Mouse (Mus musculus) intestine, embryonic 16.5 days (tissue): ENCODE data around the gene A630095N17Rik. TPM values are rescaled to one million over a fixed set of nuclear protein-coding genes. Genes with fewer than 3 reads are reported as not detected.

ENCODE experiments used
- ATAC-seq: fragments of 200-750 bp; cut with Nextera tagmentation; 2 replicates; pipeline ENCODE4 v1.8.0; 2017; ENCODE audit warnings: moderate TSS enrichment, moderate library complexity
- H3K27ac ChIP-seq: fragments of 300-500 bp; sonication (generic); 2 replicates; pipeline ENCODE4 v1.5.1; 2014; ENCODE audit warnings: mild to moderate bottlenecking, low read length
- H3K27me3 ChIP-seq: fragments of 300-500 bp; sonication (generic); replicated peaks from 2 replicates; pipeline ENCODE4 v1.6.1; 2014; ENCODE audit warnings: low read length, control low read depth, mixed read lengths; ENCODE audit not compliant: control insufficient read depth, insufficient read depth
- H3K36me3 ChIP-seq: fragments of 300-500 bp; sonication (generic); 2 replicates; pipeline ENCODE4 v1.6.1; 2014; ENCODE audit warnings: low read length, control low read depth; ENCODE audit not compliant: control insufficient read depth, insufficient read depth
- H3K4me1 ChIP-seq: fragments of 300-500 bp; sonication (generic); 2 replicates; pipeline ENCODE4 v1.6.1; 2014; ENCODE audit warnings: low read length, control low read depth, mixed read lengths; ENCODE audit not compliant: control insufficient read depth, insufficient read depth
- H3K4me2 ChIP-seq: fragments of 300-500 bp; sonication (generic); 2 replicates; pipeline ENCODE4 v1.6.1; 2014; ENCODE audit warnings: low read depth, low read length, control low read depth
- H3K4me3 ChIP-seq: fragments of 300-500 bp; sonication (generic); 2 replicates; pipeline ENCODE4 v1.5.1; 2014; ENCODE audit warnings: mild to moderate bottlenecking, low read length
- H3K9ac ChIP-seq: fragments of 300-500 bp; sonication (generic); 2 replicates; pipeline ENCODE4 v1.6.1; 2014; ENCODE audit warnings: low read depth, low read length
- H3K9me3 ChIP-seq: fragments of 300-500 bp; sonication (generic); 2 replicates; pipeline ENCODE4 v1.6.1; 2016; ENCODE audit warnings: low read length, control low read depth; ENCODE audit not compliant: control insufficient read depth
- WGBS: fragments of 180-500 bp; shearing (Covaris S2); extraction: QIAGEN DNeasy Blood & Tissue Kit; methylation state at CpG from one replicate; pipeline ENCODE4 v1.1.7; 2014; 5-methylcytosine and 5-hydroxymethylcytosine counted together
- polyA plus RNA-seq: library from polyadenylated mRNA; unstranded; fragments of >200 nt; fragmentation: Nextera tagmentation; extraction: Ambion mirVana; gene quantifications from 2 replicates; pipeline ENCODE4 v1.2.1, GENCODE M21; 2015

The A630095N17Rik gene
- polyA plus RNA-seq, 1 experiment from 2014 or later = not detected

DNA sequence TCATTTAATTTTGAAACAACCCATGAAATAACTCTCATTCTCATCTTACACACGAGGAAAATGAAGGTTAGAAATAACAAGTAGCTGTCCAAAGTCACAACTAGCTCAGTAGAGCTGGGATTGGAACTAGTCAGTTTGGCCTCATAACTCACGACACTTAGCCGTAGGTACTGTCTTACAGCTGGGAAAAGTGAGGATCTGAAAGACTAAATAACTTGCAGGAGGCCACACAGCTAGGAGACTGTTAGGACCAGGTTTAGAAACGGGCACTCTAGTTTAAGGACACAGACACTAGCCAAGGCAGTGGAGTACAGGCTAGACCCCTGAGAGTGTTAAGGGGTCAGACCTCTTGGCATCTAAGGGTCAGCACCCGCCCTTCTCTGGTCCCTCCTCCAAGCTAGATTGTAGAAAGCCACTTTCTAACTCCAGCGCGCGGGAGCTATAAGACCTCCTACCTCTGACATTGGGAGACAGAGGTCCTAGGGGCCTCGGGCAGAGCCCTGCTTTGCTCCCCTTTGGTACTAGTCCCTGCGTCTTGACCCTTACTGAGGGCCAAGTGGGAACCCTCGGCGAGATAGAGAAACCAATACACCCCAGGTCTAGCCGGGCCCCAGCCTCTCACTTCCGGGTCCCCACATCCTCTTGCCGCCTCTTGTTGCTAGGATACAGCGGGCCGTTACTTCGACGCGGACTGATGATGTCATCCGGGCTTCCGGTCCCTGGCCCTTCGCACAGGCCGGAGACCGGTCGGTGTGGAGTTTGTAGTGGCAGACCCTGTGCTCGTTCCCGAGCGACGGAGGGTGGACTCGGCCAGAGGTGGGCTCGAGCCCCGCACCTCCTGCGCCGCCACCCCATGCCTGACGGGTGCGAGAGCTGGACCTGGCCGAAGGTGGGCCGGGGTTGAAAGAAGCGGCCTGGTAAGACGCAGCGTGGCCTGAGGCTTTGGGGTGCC is 21.5 kb downstream of the A630095N17Rik start, which contains the start of the genes Glb1l and Stk16:
TSS of gene Glb1l (minus strand) at position 678 of the 952 bp plus-strand sequence.
TSS of gene Stk16 (plus strand) at position 703 of the 952 bp plus-strand sequence.
- Histone ChIP-seq H3K9me3 (no peaks in the 10 kb centered on the region), H3K27ac (0 out of 2 replicates have a peak within 1 kb of the TSS, but pooled peaks have one; percentile 42), H3K4me2 (peak within 1 kb of the TSS; percentile 87), H3K4me3 (peak within 1 kb of the TSS; percentile 90), H3K9ac (peak within 1 kb of the TSS; percentile 96), H3K4me1 (peaks cover 55% of the 10 kb centered on the region), H3K36me3 (peaks cover 14% of the 10 kb centered on the region), H3K27me3 (no peaks in the 10 kb centered on the region)
- WGBS = 5% methylated on average over 42 of the region's 42 CpGs
- ATAC-seq = peak; percentile 86

DNA sequence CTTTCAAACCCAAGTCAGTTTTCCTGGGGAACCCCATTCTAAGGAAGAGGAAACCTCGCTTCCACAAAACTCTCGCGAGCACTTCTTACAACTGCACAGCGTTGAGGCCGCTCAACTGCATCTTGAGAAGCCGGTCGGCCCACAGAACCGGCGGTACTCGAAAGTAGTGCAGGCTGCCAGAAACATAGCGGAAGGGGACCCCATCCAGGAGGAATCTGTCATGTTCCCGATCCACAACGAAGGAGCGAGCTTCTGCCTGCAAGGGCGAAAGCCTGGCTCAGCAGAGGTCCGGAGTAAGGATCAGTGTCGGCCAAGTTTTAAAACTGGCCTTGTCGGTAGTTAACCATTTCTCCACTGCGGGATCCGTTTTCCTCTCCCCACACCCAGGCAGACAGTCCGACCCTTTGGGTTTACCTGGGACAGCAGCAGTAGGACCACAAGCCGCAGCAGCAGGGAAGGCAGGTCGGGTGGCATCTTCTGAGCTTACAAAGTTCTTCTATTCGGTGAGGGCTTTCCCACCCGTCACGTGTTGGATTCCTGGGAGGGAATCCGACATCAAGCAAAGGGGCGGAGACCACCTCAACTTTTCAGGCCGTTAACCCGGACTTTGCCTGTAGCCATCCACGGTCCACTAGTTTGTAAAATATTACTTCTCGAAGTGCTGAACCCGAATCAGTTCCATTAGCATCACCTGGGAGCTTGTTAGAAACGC is 22.8 kb downstream of the A630095N17Rik start:
- Histone ChIP-seq H3K4me2 (peak overlapping the region; percentile 66), H3K4me1 (peaks cover 45% of the 10 kb centered on the region), H3K27me3 (no peaks in the 10 kb centered on the region), H3K4me3 (peak overlapping the region; percentile 54), H3K9me3 (no peaks in the 10 kb centered on the region), H3K27ac (peak overlapping the region; percentile 48; the same call in 1 of the 2 replicates), H3K36me3 (peaks cover 13% of the 10 kb centered on the region), H3K9ac (peak overlapping the region; percentile 73)
- 11% methylated on average over 34 of the region's 34 CpGs for WGBS
- no peak for ATAC-seq

- no peak overlapping the region for H3K4me3 ChIP-seq
- ATAC-seq = no peak
- no peaks in the 10 kb centered on the region for H3K27me3 ChIP-seq
- 79% methylated on average over 1 of the region's 1 CpGs for WGBS
- H3K27ac ChIP-seq = no peak overlapping the region
- no peaks in the 10 kb centered on the region for H3K9me3 ChIP-seq
- no peak overlapping the region for H3K9ac ChIP-seq
- H3K4me2 ChIP-seq = no peak overlapping the region
- H3K36me3 ChIP-seq = peaks cover 8% of the 10 kb centered on the region
- H3K4me1 ChIP-seq = no peaks in the 10 kb centered on the region
Observed at GRCm38 (mm10) chr1:75201236-75201635, 30.7 kb downstream of the A630095N17Rik start.

- H3K36me3 ChIP-seq = peaks cover 8% of the 10 kb centered on the region
- H3K4me1 ChIP-seq = peaks cover 17% of the 10 kb centered on the region
- H3K9ac ChIP-seq = peak overlapping the region; percentile 90
- no peaks in the 10 kb centered on the region for H3K27me3 ChIP-seq
- H3K27ac ChIP-seq = peak overlapping the region; percentile 98
- ATAC-seq = peak; percentile 66
- peak overlapping the region; percentile 81 for H3K4me2 ChIP-seq
- WGBS = under 1% methylated on average over 19 of the region's 19 CpGs
- H3K9me3 ChIP-seq = no peaks in the 10 kb centered on the region
- peak overlapping the region; percentile 91 for H3K4me3 ChIP-seq
Observed at GRCm38 (mm10) chr1:75192452-75192851, 39.5 kb downstream of the A630095N17Rik start.

DNA sequence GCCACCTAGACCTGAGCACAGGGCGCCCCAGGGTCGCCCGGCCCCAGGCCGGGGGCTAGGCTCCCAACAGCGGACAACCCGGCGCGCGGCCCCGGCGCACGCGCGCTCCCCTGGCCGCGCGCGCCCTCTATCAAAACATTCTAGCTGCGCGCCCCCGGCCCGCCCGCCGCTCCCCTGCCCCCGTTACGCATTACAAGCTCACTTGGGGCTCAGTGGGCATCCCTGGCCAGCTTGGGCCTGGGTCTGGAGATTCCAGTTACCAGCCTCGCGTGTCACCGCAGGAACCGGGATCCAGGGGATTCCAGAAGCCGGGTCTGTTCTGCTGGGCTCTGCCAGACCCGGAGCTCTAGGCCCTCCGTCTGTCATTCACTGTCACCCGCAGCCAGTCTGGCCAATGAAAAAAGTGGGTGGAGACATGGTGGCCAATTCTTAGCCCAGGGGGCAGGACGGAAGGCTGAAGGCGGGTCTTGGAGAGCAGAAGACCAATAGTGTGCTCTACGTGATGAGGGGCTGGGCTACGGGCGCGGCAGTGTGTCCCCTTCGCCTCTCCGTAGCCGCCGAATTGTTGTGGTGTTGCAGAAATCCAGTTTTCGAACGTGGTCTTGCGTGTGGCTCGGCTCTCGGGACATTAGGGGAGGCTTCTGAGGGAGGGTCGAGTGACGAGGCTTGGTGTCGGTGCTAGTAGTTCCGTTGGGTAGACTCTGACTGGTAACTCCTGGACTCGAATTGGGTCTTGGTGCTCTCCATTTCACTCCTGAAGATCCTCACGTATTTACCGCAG is 40.1 kb downstream of the A630095N17Rik start, which contains the start of the genes Ankzf1 and Atg9a:
TSS of gene Ankzf1 (plus strand) at position 530 of the 781 bp plus-strand sequence.
TSS of gene Atg9a (minus strand) at position 575 of the 781 bp plus-strand sequence.
- Histone ChIP-seq H3K4me3 (peak within 1 kb of the TSS; percentile 91), H3K9ac (peak within 1 kb of the TSS; percentile 93), H3K27me3 (no peaks in the 10 kb centered on the region), H3K4me2 (peak within 1 kb of the TSS; percentile 81), H3K4me1 (peaks cover 17% of the 10 kb centered on the region), H3K27ac (peak within 1 kb of the TSS; percentile 98), H3K36me3 (peaks cover 14% of the 10 kb centered on the region), H3K9me3 (no peaks in the 10 kb centered on the region)
- ATAC-seq = peak; percentile 99
- under 1% methylated on average over 56 of the region's 56 CpGs for WGBS

GRCm38 (mm10) chr1:75191258-75191621 is 40.7 kb downstream of the A630095N17Rik start:
- Histone ChIP-seq H3K27me3 (no peaks in the 10 kb centered on the region), H3K4me2 (peak overlapping the region; percentile 69), H3K27ac (peak overlapping the region; percentile 89), H3K36me3 (peaks cover 18% of the 10 kb centered on the region), H3K4me3 (peak overlapping the region; percentile 91), H3K9ac (peak overlapping the region; percentile 93), H3K9me3 (no peaks in the 10 kb centered on the region), H3K4me1 (peaks cover 17% of the 10 kb centered on the region)
- no peak for ATAC-seq
- 41% methylated on average over 5 of the region's 5 CpGs for WGBS

- peak overlapping the region; percentile 91 for H3K4me3 ChIP-seq
- H3K4me2 ChIP-seq = peak overlapping the region; percentile 69
- H3K36me3 ChIP-seq = peaks cover 25% of the 10 kb centered on the region
- ATAC-seq = no peak
- no peaks in the 10 kb centered on the region for H3K9me3 ChIP-seq
- H3K27me3 ChIP-seq = no peaks in the 10 kb centered on the region
- no peak overlapping the region for H3K27ac ChIP-seq
- WGBS = 44% methylated on average over 2 of the region's 2 CpGs
- H3K4me1 ChIP-seq = peaks cover 17% of the 10 kb centered on the region
- peak overlapping the region; percentile 93 for H3K9ac ChIP-seq
Observed at GRCm38 (mm10) chr1:75190577-75190976, 41.3 kb downstream of the A630095N17Rik start.

GRCm38 (mm10) chr1:75187914-75188483 is 43.9 kb downstream of the A630095N17Rik start:
- WGBS = 95% methylated on average over 2 of the region's 2 CpGs
- ATAC-seq = no peak
- peaks cover 33% of the 10 kb centered on the region for H3K36me3 ChIP-seq

More at GRCm38 (mm10) chr1:75187914-75188483, 43.9 kb downstream of the A630095N17Rik start:
- Histone ChIP-seq H3K27me3 (no peaks in the 10 kb centered on the region), H3K4me3 (no peak overlapping the region), H3K9ac (no peak overlapping the region), H3K27ac (no peak overlapping the region), H3K4me1 (peaks cover 13% of the 10 kb centered on the region), H3K4me2 (no peak overlapping the region), H3K9me3 (no peaks in the 10 kb centered on the region)
